Mouse (Mus musculus): ENCODE data around the gene Mpzl2.

Mpzl2 gene

DNA sequence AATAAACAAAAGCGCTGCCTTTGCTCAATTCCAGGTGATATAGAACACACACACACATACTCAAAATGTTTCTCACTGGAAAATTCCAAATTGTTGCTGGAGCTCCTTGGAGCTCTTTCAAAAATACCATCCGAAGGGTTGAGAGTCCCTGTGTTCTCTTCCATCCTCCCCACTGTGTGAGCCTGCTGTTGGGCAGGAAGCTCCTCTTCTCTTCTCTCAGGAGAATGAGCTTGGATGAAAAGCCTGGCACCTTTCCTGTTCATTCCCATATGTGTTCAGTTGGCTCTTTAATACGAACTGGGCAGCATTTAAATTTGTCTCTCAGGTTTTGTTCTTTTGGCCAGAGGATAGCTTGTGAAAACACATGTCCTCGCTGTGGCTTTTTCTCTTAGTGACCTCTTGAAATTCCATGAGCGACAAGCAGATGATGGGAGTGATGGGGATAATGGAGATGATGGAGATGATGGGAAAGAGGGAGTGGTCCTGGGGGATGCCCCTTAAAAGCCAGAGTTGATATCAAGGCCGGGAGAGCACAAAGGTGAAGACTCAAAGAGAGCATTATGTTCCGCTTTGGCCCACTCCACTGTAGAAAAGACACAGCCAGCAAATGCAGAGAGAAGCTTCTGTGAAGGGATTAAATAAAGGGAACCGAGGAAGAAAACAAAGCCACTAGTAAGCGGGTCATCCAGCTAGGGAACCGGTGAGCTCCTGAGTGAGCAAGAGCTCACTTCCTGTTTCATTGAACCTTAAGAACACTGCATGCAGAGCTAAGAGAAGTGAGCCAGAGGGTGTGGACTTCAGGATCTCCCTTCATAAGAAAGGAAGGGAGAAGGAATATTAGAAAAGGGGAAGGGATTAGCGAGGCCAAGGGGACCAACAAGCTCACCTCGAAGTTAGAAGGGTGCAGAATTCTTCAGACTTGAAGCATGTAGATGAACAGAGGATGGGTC, 46.4 kb downstream of the Mpzl2 start:
- DNase-seq (ENCODE audit: low read depth, low spot score): no peak

DNA sequence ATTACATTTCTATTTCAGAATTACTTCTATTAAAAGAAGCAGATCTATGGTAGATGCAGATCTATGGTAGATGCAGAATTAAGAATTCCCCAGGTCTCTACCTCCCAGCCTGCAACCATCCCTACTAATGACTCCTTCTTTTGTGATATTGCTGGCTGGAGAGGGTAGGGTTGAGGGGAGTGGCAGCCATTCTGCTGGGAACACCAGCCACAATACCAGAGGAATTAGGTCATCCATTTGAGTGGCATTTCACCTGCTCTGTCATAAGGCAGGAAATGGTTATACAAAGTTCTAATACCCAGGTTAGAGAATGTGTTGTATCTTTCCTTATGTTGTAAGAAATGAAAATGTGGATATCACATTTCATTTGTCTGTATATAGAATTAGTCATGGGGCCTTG, 48.4 kb downstream of the Mpzl2 start:
- DNase-seq (ENCODE audit: low read depth, low spot score): no peak

DNA sequence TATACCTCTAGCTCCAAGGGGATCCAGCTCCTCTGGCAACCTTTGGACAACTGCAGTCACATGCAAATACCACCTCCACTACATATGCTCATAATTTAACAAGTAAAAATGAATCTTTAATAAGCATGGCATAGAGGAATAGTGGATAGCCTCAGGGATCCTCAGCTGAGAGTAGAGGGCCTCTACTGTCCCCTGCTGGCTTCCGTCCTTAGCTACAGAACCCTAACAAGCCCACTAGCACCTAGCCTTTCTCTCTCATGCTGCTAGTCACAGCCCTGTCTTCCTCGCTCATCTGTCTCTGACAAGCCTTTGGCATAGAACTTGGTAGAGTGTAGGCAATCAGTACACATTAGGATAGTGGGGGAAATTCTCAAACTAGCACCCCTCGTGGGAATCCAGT, 51.2 kb downstream of the Mpzl2 start:
- DNase-seq (ENCODE audit: low read depth, low spot score): no peak

DNA sequence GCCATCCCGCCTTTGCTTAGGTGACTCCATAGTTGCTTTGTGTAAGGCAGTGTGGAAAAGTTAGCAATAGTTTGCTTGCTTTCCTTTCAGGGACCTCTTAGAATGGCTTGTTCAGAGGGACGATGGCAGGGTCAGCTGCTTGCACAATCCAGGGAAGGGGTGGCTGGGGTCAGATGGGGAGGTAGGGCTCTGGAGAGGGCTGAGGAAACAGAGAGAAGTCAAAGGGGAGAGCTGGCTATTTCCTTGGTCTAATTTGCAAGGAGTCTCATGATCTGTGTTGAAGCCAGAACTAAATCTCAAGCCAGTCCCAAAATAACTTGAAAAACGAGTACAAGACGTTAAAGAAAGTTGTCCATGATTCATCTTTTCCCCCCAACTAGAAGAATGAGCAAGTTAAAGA, 53.0 kb downstream of the Mpzl2 start:
- DNase-seq (ENCODE audit: low read depth, low spot score): no peak

DNA sequence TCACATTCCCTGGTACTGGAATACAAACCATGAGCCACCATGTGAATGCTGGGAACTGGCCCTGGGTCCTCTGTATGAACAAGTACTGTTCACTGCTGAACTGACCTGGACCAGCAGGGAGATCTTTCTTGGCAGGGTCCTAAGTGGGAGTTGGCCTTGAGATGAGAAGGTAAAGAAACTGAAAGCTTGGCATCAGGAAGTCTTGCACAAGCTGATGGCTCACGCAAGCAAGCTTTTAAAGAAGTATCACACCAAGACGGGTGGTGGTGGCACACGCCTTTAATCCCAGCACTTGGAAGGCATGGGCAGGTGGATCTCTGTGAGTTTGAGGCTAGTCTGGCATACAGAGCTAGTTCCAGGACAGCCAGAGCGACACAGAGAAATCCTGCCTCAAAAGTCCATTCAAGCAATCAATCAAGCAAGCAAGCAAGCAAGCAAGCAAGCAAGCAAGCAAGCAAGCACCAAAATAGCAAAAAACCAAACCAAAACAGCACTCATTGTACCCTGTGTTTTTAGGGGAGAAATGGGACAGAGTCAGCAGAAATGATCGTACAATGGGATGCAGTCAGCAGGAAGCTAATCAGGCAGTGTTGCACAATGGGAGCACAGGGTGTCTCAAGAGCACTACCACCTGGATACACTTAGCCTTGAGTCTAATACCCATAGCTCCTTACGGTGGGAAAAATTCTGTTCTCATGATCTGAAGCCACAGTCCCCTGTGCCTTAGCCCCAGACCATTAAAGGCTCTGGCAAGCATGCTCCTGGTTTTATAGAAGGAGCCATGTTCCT, 55.7 kb downstream of the Mpzl2 start:
- DNase-seq (ENCODE audit: low read depth, low spot score): no peak

DNA sequence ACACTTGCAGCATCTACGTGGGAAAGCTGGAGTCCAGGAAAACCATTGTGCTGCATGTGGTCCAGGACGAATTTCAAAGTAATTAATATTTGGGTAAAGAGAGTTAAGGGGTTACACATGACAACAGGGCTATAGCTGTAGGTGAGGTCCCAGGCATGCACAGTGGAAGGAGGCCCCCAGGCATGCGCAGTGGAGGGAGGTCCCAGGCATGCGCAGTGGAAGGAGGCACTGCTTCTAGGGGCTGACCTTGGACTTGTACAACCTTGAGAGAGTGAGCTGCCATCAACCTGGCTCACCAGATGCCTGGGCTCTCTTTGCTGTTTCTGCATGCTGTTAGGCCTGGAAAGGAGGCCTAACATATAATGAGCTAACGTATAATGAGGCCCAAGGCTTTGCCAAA, 58.3 kb downstream of the Mpzl2 start:
- no peak for DNase-seq (ENCODE audit: low read depth, low spot score)

DNA sequence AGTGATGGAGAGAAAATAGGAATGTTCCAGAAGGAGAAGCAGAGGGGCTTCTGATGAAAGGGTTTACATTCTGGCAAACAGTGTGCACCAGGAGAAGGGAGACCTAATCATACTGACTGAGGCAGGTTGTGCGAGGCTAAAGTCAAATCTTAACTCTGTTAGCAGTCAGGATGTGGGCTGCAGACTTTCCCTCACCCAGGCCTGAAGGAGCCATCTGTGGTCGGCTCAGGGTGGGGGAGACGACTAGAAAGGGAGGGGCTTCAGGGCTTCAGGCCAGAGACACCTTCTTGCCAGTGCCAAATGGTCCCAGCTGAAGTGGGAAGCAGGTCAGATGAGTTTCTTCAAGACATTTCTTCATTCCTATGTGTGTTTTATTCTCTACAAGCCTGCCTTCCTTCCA, 58.8 kb downstream of the Mpzl2 start:
- DNase-seq (ENCODE audit: low read depth, low spot score): no peak

DNA sequence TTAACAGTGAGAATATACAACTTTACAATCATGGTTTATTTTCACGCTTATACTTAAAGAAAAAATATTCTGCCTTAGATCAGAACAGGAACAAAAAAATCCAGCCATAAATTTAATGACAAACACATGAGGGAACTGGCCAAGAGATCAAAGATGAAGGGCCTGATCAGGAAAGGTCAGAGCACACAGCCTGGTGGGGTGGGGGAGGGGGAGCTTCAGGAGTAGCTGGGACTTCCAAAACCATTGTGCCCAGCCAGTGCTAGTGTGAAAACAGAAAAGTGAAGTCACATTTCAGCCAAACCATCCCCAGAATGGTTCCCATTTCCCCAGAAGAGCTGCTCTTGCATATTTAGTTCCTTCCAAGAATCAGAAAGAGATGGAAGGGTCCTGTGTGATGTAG, 62.9 kb downstream of the Mpzl2 start:
- no peak for DNase-seq (ENCODE audit: low read depth, low spot score)

DNA sequence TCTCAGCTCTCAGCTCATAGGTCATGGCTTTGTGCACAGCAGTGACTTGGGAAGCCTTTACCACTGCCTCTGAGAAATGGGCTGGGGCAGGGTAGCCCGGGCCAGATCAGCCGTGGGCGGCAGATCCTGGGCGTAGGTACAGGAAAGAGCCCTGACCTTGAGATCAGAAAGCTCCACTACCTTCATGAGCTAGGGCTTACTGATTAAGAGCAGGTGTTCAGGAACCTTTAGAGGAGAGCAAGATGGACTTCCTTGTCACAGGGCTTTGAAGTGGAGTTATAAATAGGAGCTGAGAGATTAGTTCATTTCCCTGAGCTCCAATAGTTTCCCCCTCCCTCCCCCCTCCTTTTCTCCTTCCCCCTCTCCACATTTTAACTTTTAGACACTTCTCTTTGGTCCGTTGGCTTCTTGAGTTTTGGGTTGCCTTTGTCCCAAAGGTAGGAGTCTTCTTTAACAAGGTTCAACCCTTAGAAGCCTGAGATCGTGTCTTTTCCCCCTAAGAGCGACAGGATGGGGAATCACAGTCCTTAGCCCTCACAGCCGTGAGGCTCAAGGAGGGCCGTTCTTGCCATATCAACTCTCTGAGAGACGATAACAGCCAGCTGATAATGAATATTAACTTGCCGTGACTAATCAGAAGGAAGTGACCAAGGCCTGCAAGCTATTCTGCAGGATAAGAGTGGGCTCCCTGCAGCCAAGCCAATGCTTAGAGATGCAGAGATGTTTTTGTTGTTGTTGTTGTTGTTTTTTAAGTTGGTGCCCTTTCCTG, 63.8 kb downstream of the Mpzl2 start:
- DNase-seq (ENCODE audit: low read depth, low spot score): no peak

Measured in mesoderm, embryonic 11.5 days (tissue).